Mouse (Mus musculus): ENCODE data around the gene Bbx. TPM values are rescaled to one million over a fixed set of nuclear protein-coding genes. Genes with fewer than 3 reads are reported as not detected.
A peak's percentile ranks its signal among the peaks of the same experiment; 100 is the strongest.

The Bbx gene
- polyA plus RNA-seq, 1 experiment, result 4.6 TPM

GRCm38 (mm10) chr16:50462226-50462870 is 30.2 kb upstream of the Bbx start:
- Histone ChIP-seq H3K36me3 (ENCODE audit: control insufficient read depth, insufficient read depth) (no peaks in the 10 kb centered on the region), H3K4me2 (ENCODE audit: low read depth) (peak overlapping the region; percentile 14), H3K79me2 (ENCODE audit: control insufficient read depth, insufficient read depth) (no peaks in the 10 kb centered on the region), H3ac (ENCODE audit: control insufficient read depth, insufficient read length) (no peak overlapping the region), H3K4me3 (no peak overlapping the region), H3K27me3 (ENCODE audit: control insufficient read depth, insufficient read depth, insufficient read length) (no peaks in the 10 kb centered on the region)
- TF ChIP-seq POLR2A (IDR thresholded peaks at IDR 0.05; ENCODE audit: insufficient read length, low read depth) (no peak), MAX (IDR thresholded peaks at IDR 0.05; ENCODE audit: low read depth) (no peak), USF1 (IDR thresholded peaks at IDR 0.05; ENCODE audit: low read depth) (no peak), TCF12 (IDR thresholded peaks at IDR 0.05; ENCODE audit: insufficient read depth, poor library complexity, severe bottlenecking) (no peak), SRF (IDR thresholded peaks at IDR 0.05; ENCODE audit: control insufficient read depth, insufficient read length, low read depth) (no peak), E2F4 (IDR thresholded peaks at IDR 0.05; ENCODE audit: insufficient read depth) (no peak), TCF3 (IDR thresholded peaks at IDR 0.05; ENCODE audit: insufficient read length, low read depth) (no peak), MYOD1 (IDR thresholded peaks at IDR 0.05; ENCODE audit: control insufficient read depth in 1 of 3, insufficient read length in 2 of 3, low read depth in 2 of 3) (no peak), POLR2AphosphoS2 (IDR thresholded peaks at IDR 0.05; ENCODE audit: insufficient read length, low read depth) (no peak), REST (IDR thresholded peaks at IDR 0.05; ENCODE audit: insufficient read depth, insufficient read length) (no peak), CEBPB (IDR thresholded peaks at IDR 0.05; ENCODE audit: insufficient read depth, poor library complexity, severe bottlenecking) (no peak), MYOG (IDR thresholded peaks at IDR 0.05; ENCODE audit: control insufficient read depth in 1 of 3, insufficient read depth in 1 of 3, insufficient read length in 2 of 3, low read depth in 2 of 3) (no peak)

GRCm38 (mm10) chr16:50459146-50459545 is 27.0 kb upstream of the Bbx start:
- H3ac ChIP-seq (ENCODE audit: control insufficient read depth, insufficient read length), result no peak overlapping the region
- H3K27me3 ChIP-seq (ENCODE audit: control insufficient read depth, insufficient read depth, insufficient read length), result no peaks in the 10 kb centered on the region
- no peaks in the 10 kb centered on the region for H3K36me3 ChIP-seq (ENCODE audit: control insufficient read depth, insufficient read depth)
- no peaks in the 10 kb centered on the region for H3K79me2 ChIP-seq (ENCODE audit: control insufficient read depth, insufficient read depth)
- H3K4me2 ChIP-seq (ENCODE audit: low read depth), result no peak overlapping the region
- TF ChIP-seq CEBPB (IDR thresholded peaks at IDR 0.05; ENCODE audit: insufficient read depth, poor library complexity, severe bottlenecking), result no peak
- H3K4me3 ChIP-seq, result no peak overlapping the region

GRCm38 (mm10) chr16:50456053-50456452 is 23.9 kb upstream of the Bbx start:
- no peaks in the 10 kb centered on the region for H3K27me3 ChIP-seq (ENCODE audit: control insufficient read depth, insufficient read depth, insufficient read length)
- no peaks in the 10 kb centered on the region for H3K79me2 ChIP-seq (ENCODE audit: control insufficient read depth, insufficient read depth)
- TF ChIP-seq USF1 (IDR thresholded peaks at IDR 0.05; ENCODE audit: low read depth) (no peak), MYOD1 (IDR thresholded peaks at IDR 0.05; ENCODE audit: control insufficient read depth in 1 of 3, insufficient read length in 2 of 3, low read depth in 2 of 3) (no peak), POLR2A (IDR thresholded peaks at IDR 0.05; ENCODE audit: insufficient read length, low read depth) (no peak), E2F4 (IDR thresholded peaks at IDR 0.05; ENCODE audit: insufficient read depth) (no peak)
- no peak overlapping the region for H3K4me2 ChIP-seq (ENCODE audit: low read depth)
- no peak overlapping the region for H3ac ChIP-seq (ENCODE audit: control insufficient read depth, insufficient read length)
- H3K36me3 ChIP-seq (ENCODE audit: control insufficient read depth, insufficient read depth), result no peaks in the 10 kb centered on the region
- H3K4me3 ChIP-seq, result no peak overlapping the region

GRCm38 (mm10) chr16:50449086-50449485 is 16.9 kb upstream of the Bbx start:
- Histone ChIP-seq H3K79me2 (ENCODE audit: control insufficient read depth, insufficient read depth) (no peaks in the 10 kb centered on the region), H3K4me3 (no peak overlapping the region), H3K27me3 (ENCODE audit: control insufficient read depth, insufficient read depth, insufficient read length) (no peaks in the 10 kb centered on the region), H3K4me2 (ENCODE audit: low read depth) (no peak overlapping the region), H3ac (ENCODE audit: control insufficient read depth, insufficient read length) (no peak overlapping the region), H3K36me3 (ENCODE audit: control insufficient read depth, insufficient read depth) (no peaks in the 10 kb centered on the region)
- TF ChIP-seq USF1 (IDR thresholded peaks at IDR 0.05; ENCODE audit: low read depth) (no peak), MAX (IDR thresholded peaks at IDR 0.05; ENCODE audit: low read depth) (no peak), POLR2A (IDR thresholded peaks at IDR 0.05; ENCODE audit: insufficient read length, low read depth) (no peak), TCF12 (IDR thresholded peaks at IDR 0.05; ENCODE audit: insufficient read depth, poor library complexity, severe bottlenecking) (no peak), POLR2AphosphoS2 (IDR thresholded peaks at IDR 0.05; ENCODE audit: insufficient read length, low read depth) (no peak), MYOD1 (IDR thresholded peaks at IDR 0.05; ENCODE audit: control insufficient read depth in 1 of 3, insufficient read length in 2 of 3, low read depth in 2 of 3) (no peak), MYOG (IDR thresholded peaks at IDR 0.05; ENCODE audit: control insufficient read depth in 1 of 3, insufficient read depth in 1 of 3, insufficient read length in 2 of 3, low read depth in 2 of 3) (no peak), CEBPB (IDR thresholded peaks at IDR 0.05; ENCODE audit: insufficient read depth, poor library complexity, severe bottlenecking) (no peak), TCF3 (IDR thresholded peaks at IDR 0.05; ENCODE audit: insufficient read length, low read depth) (no peak), E2F4 (IDR thresholded peaks at IDR 0.05; ENCODE audit: insufficient read depth) (no peak), SRF (IDR thresholded peaks at IDR 0.05; ENCODE audit: control insufficient read depth, insufficient read length, low read depth) (no peak), REST (IDR thresholded peaks at IDR 0.05; ENCODE audit: insufficient read depth, insufficient read length) (no peak)

GRCm38 (mm10) chr16:50445014-50445413 is 12.8 kb upstream of the Bbx start:
- no peaks in the 10 kb centered on the region for H3K79me2 ChIP-seq (ENCODE audit: control insufficient read depth, insufficient read depth)
- no peaks in the 10 kb centered on the region for H3K36me3 ChIP-seq (ENCODE audit: control insufficient read depth, insufficient read depth)
- no peak overlapping the region for H3K4me2 ChIP-seq (ENCODE audit: low read depth)
- no peak for TF ChIP-seq CEBPB (IDR thresholded peaks at IDR 0.05; ENCODE audit: insufficient read depth, poor library complexity, severe bottlenecking)
- TF ChIP-seq TCF3 (IDR thresholded peaks at IDR 0.05; ENCODE audit: insufficient read length, low read depth), result no peak
- TF ChIP-seq SRF (IDR thresholded peaks at IDR 0.05; ENCODE audit: control insufficient read depth, insufficient read length, low read depth), result no peak
- no peak for TF ChIP-seq POLR2AphosphoS2 (IDR thresholded peaks at IDR 0.05; ENCODE audit: insufficient read length, low read depth)
- TF ChIP-seq POLR2A (IDR thresholded peaks at IDR 0.05; ENCODE audit: insufficient read length, low read depth), result no peak
- no peak for TF ChIP-seq E2F4 (IDR thresholded peaks at IDR 0.05; ENCODE audit: insufficient read depth)
- TF ChIP-seq MAX (IDR thresholded peaks at IDR 0.05; ENCODE audit: low read depth), result no peak
- no peak for TF ChIP-seq REST (IDR thresholded peaks at IDR 0.05; ENCODE audit: insufficient read depth, insufficient read length)
- TF ChIP-seq USF1 (IDR thresholded peaks at IDR 0.05; ENCODE audit: low read depth), result no peak
- no peak for TF ChIP-seq MYOG (IDR thresholded peaks at IDR 0.05; ENCODE audit: control insufficient read depth in 1 of 3, insufficient read depth in 1 of 3, insufficient read length in 2 of 3, low read depth in 2 of 3)
- no peak for TF ChIP-seq TCF12 (IDR thresholded peaks at IDR 0.05; ENCODE audit: insufficient read depth, poor library complexity, severe bottlenecking)
- TF ChIP-seq MYOD1 (IDR thresholded peaks at IDR 0.05; ENCODE audit: control insufficient read depth in 1 of 3, insufficient read length in 2 of 3, low read depth in 2 of 3), result no peak
- H3ac ChIP-seq (ENCODE audit: control insufficient read depth, insufficient read length), result no peak overlapping the region
- H3K27me3 ChIP-seq (ENCODE audit: control insufficient read depth, insufficient read depth, insufficient read length), result no peaks in the 10 kb centered on the region
- no peak overlapping the region for H3K4me3 ChIP-seq
